Mouse (Mus musculus) fat pad, adult 2 months (tissue): Measurements from ENCODE around the gene Pdx1.

ENCODE experiments used
- DNase-seq: peaks from one replicate; pipeline ENCODE4 v3.0.0-alpha.2; 2011; ENCODE audit warnings: low read depth, low spot score; ENCODE audit errors: extremely low read depth

Pdx1 gene

DNA sequence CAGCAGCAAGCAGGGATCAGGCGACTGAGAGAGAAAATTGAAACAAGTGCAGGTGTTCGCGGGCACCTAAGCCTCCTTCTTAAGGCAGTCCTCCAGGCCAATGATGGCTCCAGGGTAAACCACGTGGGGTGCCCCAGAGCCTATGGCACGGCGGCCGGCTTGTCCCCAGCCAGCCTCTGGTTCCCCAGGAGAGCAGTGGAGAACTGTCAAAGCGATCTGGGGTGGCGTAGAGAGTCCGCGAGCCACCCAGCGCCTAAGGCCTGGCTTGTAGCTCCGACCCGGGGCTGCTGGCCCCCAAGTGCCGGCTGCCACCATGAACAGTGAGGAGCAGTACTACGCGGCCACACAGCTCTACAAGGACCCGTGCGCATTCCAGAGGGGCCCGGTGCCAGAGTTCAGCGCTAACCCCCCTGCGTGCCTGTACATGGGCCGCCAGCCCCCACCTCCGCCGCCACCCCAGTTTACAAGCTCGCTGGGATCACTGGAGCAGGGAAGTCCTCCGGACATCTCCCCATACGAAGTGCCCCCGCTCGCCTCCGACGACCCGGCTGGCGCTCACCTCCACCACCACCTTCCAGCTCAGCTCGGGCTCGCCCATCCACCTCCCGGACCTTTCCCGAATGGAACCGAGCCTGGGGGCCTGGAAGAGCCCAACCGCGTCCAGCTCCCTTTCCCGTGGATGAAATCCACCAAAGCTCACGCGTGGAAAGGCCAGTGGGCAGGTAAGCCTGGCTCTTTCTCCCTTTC is at the start of gene Pdx1:
Gene Pdx1, plus strand, starts transcription at position 34 of the 747 bp plus-strand sequence.
- no peak for DNase-seq

DNA sequence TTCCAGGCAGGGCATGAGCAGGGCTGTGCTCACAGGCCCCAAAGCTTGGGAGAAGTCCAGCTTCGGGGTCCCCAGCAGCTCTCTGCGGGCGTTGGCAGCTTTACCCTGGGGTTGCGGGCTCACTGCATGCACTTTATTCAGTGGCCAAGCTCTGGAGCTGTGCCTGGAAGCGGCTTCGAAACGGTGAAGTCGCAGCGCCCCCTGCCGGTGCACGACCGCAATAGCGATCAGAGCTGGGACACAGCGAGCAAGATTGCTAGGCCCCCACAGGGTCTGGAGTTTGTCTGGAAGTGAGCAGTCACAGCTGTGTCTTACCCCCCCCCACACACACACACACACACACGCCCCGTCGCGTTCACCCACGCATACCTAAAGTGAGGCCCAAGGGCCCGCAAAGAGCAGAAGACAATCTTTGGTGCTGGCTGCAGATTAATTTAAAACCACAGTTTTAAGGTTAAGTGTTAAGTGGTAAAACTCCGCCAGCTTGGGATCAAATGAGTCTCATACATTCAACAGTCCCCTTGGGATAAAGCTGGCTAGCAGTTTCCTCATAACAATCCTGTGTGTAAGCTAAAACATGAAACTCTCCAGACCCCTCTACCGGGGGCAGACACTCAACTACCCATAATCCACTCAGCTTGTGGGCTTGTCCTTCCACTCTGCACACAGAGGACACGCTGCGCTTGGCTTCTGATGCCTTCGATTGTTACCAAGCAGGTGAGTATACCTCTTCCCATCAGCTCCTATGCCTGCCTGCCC is 42.2 kb upstream of the Pdx1 start:
- DNase-seq, result no peak

DNA sequence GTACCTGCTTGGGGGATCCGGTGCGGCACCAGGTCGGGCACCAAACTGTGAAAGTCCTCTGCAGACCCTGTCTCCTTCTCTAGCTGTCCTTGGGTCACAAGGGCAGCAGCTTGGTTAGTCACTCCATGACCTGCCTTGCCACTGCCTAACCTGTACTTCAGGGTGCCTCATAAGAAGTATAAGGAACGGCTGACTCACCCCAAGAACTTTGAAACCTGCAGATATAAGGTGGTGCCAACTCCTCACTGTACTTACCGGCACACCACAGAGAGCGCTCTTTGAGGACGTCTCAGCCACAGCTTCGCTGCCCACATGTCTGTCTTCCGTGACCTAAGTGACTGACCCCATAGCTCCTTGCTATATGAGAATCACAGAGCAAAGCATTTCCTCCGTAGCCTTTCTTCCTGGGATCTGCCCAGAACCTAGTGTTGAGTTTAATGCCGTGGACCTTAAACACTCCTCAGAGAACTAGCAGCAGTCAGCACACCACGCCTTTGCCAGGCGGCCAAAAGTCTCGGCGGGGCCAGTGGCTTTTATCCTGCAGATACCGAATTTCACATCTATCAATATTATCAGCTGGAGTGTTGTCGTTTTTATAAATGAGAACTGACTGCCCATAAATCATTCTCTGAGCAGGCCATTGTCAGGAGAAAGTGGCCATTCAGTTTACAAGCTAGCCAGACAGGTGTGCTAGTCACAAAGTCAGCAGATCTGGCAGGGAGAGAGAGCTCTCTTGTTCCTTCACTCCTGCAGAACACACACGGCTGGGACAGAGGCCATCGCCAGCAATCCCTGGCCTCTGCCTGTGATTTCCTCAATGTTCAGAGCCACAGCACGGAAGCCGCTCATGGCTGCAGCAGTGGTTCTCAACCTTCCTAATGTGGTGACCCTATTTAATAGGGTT is 34.1 kb upstream of the Pdx1 start:
- DNase-seq, result no peak

DNA sequence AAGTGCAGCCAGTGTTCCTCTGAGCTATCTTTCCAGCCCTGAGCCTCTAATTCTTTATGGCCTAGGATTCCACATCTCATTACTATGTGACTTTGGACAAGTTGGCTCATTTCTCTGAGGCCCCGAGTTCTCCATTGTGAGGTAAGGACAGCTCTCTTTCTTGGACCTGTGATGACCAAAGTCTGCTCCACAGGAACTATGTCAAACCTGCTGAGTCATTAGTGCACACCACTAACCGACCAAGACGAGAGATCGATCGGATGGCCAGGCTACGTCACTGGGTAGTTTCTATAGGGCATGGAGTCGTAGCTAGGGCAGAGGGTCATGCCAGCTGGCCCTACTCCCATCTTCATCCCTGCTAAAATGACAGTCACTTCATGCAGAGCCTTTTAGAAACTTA is 25.9 kb upstream of the Pdx1 start:
- no peak for DNase-seq

DNA sequence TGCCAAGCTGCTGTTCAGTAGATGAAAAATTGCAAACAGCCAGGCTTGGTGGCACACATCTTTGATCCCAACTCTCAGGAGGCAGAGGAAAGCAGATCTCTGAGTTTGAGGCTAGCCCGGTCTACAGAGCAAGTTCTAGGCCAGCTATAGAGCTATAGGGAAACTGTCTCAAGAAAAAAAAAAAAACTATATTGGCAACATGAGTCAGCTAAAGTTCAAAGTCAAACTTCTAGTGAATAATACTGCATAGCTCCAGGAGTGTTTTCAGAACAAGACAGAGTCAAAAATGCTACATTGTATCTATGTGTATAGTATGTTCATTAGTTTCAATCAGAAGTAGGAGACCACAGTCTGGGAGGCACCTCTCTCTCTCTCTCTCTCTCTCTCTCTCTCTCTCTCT is 9.6 kb upstream of the Pdx1 start:
- DNase-seq, result no peak

DNA sequence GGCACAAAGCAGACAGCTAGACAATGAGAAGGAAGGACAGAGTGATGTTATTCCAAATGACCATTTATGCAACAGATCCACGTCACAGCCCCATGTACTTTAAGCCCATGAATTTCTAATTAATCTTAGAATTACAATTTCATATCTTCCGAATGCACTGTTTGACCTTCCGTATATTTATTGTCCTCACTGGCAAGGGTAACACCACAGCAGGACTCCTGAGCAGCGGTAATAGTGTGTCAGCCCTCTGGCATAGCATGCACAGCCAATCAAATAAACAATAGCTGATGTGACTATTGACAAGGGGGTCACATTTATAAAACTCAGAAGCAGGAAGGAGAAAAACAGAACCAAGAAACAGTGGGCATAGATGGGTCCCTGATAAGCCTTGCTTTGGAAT is 9.0 kb upstream of the Pdx1 start:
- DNase-seq, result no peak

DNA sequence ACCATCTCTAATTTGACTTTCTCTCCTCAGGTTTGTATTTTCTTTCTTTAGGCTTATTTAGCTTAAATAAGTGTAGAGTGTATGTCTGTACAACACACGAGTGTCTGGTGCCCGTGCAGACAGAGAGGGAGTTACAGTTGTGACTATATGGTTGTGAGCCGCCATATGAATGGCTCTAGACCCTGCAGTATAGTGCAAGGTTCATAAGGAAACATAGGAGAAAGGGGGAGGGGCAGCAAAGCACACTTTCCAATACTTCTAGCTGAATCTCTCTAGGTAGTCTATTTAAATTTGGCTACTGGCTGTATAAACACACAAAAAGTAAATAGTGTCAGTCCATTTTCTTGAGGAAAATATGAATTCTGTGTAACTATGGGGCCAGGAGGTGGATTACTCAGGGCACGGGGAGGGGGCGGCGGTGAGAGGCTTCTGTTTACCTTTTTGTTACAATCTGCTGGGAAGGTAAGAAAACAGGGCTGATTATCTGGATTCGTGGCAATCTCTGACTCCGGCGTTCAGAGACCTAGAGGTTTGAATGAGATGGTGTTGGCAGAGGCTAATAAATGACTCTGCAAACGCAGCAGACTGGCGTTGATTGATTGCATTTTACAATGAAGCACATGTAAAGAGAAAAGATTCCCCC is 7.7 kb upstream of the Pdx1 start:
- DNase-seq, result no peak

DNA sequence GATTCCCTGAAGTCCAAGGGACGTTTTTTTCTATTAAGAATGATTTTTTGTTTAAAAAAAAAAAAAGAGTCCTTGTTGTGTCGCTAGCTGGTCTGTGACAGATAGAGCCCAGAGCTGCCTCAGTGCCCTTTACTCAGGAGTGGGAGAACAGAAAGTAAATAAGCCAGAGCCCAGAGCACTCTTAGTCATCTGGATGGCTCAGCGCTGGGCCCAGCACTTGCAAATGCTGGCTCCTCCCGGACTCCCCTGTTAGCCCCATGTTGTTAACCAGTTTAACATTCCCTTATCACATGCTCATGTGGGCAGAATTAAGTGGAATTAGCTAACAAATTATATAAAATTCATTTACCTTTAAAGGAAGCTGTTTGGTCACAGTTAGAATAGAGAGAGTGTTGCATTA is 5.8 kb upstream of the Pdx1 start:
- no peak for DNase-seq

DNA sequence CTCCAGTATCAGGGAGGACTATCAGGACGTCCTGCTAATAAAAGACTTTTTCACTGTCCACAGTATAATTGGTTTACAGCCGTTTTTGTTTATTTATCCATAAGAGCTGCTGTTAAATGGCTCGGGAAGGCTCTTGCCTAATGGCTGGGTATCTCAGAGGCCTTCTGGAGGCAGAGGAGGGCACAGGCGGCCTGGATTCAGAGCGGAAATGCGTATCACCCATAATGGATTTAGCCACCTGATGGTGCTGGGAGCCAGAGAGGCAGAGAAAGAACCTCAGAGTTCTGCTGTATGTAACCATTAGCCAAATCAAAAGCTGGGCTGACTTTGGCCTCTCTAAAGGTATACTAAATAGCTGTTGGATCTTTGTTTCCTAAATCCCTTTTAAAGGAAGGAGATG is 2.3 kb upstream of the Pdx1 start:
- DNase-seq, result no peak

DNA sequence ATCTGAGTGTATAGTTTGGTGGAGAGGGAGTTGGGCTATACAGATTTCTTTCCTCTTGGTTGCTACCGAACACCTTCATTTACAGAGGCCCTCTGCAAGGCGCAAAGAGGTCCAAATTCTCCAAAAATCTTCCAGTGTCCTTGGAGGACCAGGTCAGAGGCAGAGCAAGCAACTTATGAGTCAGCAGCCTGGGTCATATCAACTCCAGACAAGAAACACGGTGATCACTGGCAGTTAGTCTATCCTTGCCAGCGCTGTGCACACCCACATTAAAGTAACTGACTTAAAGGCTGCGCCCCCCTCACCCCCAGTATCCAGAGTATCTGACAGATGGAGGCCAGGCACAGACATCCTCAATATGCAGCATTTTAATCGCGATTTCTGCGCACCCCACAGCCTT is 1.0 kb upstream of the Pdx1 start:
- DNase-seq, result no peak

DNA sequence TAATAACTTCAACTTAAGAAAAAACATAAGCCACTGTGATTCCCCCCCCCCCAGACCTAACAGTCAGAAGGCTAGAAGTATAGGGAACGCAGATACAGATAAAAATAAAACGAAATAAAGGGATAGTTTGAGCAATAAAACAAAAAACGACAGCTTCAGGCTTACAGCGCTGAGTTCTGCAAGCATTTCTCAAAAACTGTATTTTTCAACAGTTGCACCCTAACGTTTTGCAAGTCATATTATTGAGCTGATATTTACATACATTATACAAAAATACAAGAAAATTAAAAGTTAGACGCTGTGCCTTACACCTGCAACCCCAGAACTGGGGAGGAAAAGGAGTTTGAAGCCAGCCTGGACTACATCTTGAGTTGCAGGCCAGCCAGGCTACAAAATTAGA is 388 bp upstream of the Pdx1 start:
- no peak for DNase-seq

DNA sequence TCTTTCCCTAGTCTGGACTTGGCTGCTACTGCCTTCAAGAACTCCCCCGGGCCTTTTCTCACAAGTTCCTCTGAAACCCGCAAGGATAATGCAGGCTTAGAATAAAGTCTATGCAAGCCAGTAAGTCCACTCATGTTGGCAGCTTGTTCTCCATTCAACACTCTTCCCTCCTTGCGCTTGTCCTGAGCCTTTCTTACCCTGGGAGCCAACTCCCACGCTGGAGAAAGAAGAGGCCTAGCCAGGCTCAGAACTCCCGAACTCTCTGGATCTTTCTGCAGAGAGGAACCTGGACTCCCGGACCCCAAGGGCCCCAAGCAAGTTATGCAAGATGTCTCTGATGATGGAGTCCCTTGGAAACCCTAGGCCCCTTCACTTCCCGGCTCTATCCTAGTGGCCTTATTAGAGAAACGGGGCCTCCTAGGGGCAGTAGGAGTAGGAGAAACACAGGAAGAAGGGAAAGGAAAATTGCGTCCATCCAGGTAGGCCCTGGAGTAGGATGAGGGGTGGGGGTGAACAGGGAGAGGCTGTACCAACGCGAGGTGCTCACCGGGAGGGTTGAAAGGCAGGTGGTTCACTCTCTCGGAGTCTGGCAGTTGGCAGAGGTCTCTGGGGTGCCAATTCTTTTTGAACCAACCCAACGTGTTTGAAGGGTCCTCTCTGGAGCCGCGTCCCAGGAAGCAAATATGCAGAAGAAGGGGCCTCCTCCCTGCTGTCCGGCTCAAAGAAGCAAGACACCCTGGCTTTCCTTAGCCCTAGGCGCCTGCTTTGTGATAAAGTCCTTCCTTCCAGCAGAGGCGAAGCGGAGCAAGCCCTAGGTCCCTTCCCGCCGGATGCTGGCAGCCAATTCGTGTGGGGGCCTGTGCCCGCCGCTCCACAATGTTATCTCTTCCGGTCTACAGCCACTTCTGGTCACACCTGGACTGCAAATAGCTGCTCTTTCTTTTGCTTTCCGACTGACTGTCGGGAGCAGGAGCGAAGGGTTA is 1.2 kb downstream of the Pdx1 start:
- DNase-seq, result no peak

DNA sequence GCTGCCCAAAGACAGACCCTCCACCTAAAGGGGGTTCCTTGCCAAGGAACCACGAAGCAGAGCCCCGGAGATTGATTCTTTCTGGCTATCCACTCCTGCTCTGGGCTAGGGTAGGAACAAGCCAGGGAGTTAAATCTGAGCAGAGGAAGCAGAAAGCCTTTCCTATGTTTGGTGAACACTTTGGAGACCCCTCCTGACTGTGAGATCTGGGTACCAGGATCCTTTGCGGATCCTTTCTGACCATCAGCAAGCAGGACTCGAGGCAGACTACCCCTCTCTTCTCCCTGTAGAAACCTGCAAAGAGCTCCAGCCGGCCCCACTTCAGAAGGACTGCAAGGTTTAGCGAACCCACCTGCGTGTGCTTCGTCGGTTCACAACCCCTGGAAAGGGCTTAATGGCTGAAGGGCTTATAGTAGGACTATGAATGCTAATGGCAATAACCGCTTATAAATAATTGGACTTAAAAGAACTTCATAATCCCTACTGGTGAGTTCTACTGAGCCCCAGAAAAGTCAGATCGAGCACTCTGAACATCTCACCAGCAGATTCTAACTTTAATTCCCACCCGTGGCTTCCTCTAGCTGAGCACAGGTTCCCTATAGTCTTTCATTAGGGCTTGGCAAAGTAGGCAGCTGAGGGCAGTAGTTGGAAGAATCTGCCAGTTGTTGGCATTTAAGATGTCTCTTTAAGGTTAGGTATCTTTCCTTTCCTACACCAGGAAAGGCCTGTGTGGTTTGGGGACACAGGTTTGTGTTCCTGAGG is 2.5 kb downstream of the Pdx1 start:
- DNase-seq, result no peak

DNA sequence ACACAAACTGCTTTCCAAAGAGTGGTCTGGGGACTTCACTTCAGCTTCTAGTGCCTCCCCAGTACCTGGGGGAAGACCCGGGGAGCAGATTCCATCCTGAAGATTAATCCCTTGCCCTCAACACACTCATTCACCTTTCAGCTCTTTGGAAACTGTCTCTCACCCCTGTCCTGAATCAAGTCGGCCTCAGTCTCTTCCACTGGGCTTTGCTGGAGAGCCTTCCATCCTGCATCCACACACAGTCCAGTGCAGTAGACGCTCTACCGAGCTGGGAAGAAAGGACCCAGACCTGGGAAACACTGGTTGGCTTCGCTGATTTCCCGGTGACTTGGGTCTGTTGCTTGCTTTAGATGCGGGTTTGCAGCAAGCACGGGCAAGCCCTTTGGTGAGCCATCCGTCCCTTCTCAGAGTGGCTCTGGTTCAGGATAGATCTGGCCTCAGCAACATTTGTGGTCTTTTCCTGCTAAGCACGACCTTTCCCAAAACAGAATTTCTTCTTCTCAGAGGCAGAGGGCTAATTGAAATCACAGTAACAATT is 3.1 kb downstream of the Pdx1 start:
- DNase-seq, result no peak

DNA sequence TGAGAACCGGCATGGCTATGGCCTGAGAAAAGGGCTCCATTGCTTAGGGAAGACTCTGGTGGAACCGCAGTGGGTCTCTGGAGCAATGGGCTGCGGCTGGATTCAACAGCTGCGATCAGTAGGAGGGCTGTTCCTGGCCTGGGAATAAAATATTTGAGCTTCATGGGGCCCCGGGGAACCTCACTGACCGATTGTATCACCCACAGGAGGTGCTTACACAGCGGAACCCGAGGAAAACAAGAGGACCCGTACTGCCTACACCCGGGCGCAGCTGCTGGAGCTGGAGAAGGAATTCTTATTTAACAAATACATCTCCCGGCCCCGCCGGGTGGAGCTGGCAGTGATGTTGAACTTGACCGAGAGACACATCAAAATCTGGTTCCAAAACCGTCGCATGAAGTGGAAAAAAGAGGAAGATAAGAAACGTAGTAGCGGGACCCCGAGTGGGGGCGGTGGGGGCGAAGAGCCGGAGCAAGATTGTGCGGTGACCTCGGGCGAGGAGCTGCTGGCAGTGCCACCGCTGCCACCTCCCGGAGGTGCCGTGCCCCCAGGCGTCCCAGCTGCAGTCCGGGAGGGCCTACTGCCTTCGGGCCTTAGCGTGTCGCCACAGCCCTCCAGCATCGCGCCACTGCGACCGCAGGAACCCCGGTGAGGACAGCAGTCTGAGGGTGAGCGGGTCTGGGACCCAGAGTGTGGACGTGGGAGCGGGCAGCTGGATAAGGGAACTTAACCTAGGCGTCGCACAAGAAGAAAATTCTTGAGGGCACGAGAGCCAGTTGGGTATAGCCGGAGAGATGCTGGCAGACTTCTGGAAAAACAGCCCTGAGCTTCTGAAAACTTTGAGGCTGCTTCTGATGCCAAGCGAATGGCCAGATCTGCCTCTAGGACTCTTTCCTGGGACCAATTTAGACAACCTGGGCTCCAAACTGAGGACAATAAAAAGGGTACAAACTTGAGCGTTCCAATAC is 4.7 kb downstream of the Pdx1 start:
- DNase-seq, result no peak

DNA sequence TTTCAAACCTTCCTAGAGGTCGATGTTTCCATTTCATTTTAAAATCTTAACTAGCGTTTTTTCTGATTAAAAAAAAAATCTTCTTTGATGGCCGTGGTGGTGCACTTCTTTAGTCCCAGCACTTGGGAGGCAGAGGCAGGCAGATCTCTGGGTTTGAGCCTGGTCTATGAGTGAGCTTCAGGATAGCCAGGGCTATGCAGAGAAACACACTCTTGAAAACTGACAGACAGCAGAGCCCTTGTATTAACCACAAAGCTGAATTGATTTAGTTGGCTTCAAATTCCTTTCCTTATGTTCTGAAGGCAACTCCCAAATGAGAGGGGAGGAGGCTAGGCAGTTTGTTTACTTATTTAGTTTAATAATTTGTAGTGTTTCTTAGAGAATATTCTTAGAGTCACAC is 6.0 kb downstream of the Pdx1 start:
- no peak for DNase-seq

DNA sequence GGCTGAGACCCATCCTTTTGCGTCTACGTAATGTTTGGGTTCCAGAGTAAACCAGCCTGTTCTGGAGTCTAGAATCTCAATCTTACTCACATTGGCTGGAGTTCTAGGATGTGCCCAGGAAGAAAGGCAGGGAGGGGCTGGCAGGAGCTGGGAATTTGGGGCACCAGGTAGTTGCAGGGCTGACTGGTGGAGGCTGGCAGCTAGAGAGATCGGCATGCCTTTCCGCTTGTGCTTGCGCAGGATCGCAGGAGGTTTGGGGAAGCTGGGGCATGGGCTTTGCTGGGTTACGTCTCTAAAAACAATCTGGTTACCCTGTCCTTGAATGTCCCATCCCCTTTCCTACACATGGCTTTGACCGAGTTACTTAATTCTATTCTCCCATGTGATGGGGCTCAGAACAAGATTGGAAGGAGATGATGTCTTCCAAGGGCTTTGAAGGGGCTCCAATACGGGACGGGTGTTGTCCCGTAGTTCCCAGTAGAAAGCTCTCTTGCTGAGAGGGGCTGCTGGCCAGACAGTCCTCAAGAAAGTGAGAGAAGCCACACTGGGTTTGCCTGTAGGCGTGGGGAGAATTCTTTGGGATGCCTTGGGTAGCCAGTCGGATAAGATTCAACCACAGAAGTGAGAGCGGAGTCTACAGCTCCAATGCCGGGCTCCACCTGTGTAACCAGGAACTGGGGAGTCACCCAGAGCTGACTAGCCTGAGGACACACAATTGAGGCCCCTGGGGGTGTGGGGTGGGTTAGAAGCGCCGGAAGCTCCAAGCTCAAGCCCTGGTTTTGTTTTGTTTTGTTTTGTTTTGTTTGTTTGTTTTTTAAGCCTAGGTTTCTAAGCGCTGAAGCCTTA is 7.2 kb downstream of the Pdx1 start:
- DNase-seq, result no peak
